Mouse (Mus musculus): ENCODE data around the gene Eomes. TPM values are rescaled to one million over a fixed set of nuclear protein-coding genes. Genes with fewer than 3 reads are reported as not detected.
A peak's percentile ranks its signal among the peaks of the same experiment; 100 is the strongest.

The Eomes gene
- polyA plus RNA-seq, 1 experiment from 2014 or later = not detected

GRCm38 (mm10) chr9:118491195-118491594, 13.2 kb downstream of the Eomes start:
- DNase-seq (ENCODE audit: low spot score) = no peak
- Histone ChIP-seq H3K36me3 (ENCODE audit: control insufficient read depth, insufficient read depth, low read length) (no peaks in the 10 kb centered on the region), H3K27ac (ENCODE audit: low read depth, low read length) (no peak overlapping the region), H3K4me3 (ENCODE audit: low read depth, low read length) (no peak overlapping the region), H3K9ac (ENCODE audit: low read length) (no peak overlapping the region), H3K4me2 (ENCODE audit: low read depth) (no peak overlapping the region), H3K27me3 (ENCODE audit: control insufficient read depth, insufficient read depth, low read length) (peaks cover 35% of the 10 kb centered on the region), H3K4me1 (ENCODE audit: control insufficient read depth, insufficient read depth, low read length) (peaks cover 3% of the 10 kb centered on the region; the same call in 1 of the 2 replicates), H3K9me3 (ENCODE audit: control insufficient read depth, low read length) (no peaks in the 10 kb centered on the region)
- 88% methylated on average over 4 of the region's 4 CpGs for WGBS
- no peak for ATAC-seq (ENCODE audit: insufficient read depth, low FRiP score, low TSS enrichment)

GRCm38 (mm10) chr9:118492932-118493698, 15.1 kb downstream of the Eomes start:
- Histone ChIP-seq H3K9ac (ENCODE audit: low read length) (no peak overlapping the region), H3K36me3 (ENCODE audit: control insufficient read depth, insufficient read depth, low read length) (no peaks in the 10 kb centered on the region), H3K27me3 (ENCODE audit: control insufficient read depth, insufficient read depth, low read length) (peaks cover 15% of the 10 kb centered on the region), H3K4me3 (ENCODE audit: low read depth, low read length) (no peak overlapping the region), H3K27ac (ENCODE audit: low read depth, low read length) (no peak overlapping the region), H3K4me2 (ENCODE audit: low read depth) (no peak overlapping the region), H3K9me3 (ENCODE audit: control insufficient read depth, low read length) (no peaks in the 10 kb centered on the region), H3K4me1 (ENCODE audit: control insufficient read depth, insufficient read depth, low read length) (peaks cover 3% of the 10 kb centered on the region; the same call in 1 of the 2 replicates)
- WGBS = 89% methylated on average over 8 of the region's 8 CpGs
- DNase-seq (ENCODE audit: low spot score) (no peak), ATAC-seq (ENCODE audit: insufficient read depth, low FRiP score, low TSS enrichment) (no peak)

GRCm38 (mm10) chr9:118494106-118494505, 16.1 kb downstream of the Eomes start:
- Histone ChIP-seq H3K27me3 (ENCODE audit: control insufficient read depth, insufficient read depth, low read length) (peaks cover 7% of the 10 kb centered on the region), H3K4me1 (ENCODE audit: control insufficient read depth, insufficient read depth, low read length) (no peaks in the 10 kb centered on the region), H3K27ac (ENCODE audit: low read depth, low read length) (no peak overlapping the region), H3K9me3 (ENCODE audit: control insufficient read depth, low read length) (no peaks in the 10 kb centered on the region), H3K9ac (ENCODE audit: low read length) (no peak overlapping the region), H3K4me3 (ENCODE audit: low read depth, low read length) (no peak overlapping the region), H3K36me3 (ENCODE audit: control insufficient read depth, insufficient read depth, low read length) (no peaks in the 10 kb centered on the region), H3K4me2 (ENCODE audit: low read depth) (no peak overlapping the region)
- 91% methylated on average over 5 of the region's 5 CpGs for WGBS
- ATAC-seq (ENCODE audit: insufficient read depth, low FRiP score, low TSS enrichment) (no peak), DNase-seq (ENCODE audit: low spot score) (no peak)

- H3K4me1 ChIP-seq (ENCODE audit: control insufficient read depth, insufficient read depth, low read length) = no peaks in the 10 kb centered on the region
- 94% methylated on average over 3 of the region's 3 CpGs for whole genome bisulfite sequencing
These were observed 17.9 kb downstream of the Eomes start for GRCm38 (mm10) chr9:118495933-118496332.

GRCm38 (mm10) chr9:118496952-118497351, 18.9 kb downstream of the Eomes start:
- DNase-seq (ENCODE audit: low spot score) (no peak), ATAC-seq (ENCODE audit: insufficient read depth, low FRiP score, low TSS enrichment) (no peak)
- H3K27ac ChIP-seq (ENCODE audit: low read depth, low read length) = no peak overlapping the region
- no peaks in the 10 kb centered on the region for H3K4me1 ChIP-seq (ENCODE audit: control insufficient read depth, insufficient read depth, low read length)
- H3K4me3 ChIP-seq (ENCODE audit: low read depth, low read length) = no peak overlapping the region
- H3K27me3 ChIP-seq (ENCODE audit: control insufficient read depth, insufficient read depth, low read length) = no peaks in the 10 kb centered on the region
- H3K9me3 ChIP-seq (ENCODE audit: control insufficient read depth, low read length) = no peaks in the 10 kb centered on the region
- no peaks in the 10 kb centered on the region for H3K36me3 ChIP-seq (ENCODE audit: control insufficient read depth, insufficient read depth, low read length)
- no peak overlapping the region for H3K4me2 ChIP-seq (ENCODE audit: low read depth)
- H3K9ac ChIP-seq (ENCODE audit: low read length) = no peak overlapping the region
- WGBS = 89% methylated on average over 3 of the region's 3 CpGs

More at GRCm38 (mm10) chr9:118495933-118496332, 17.9 kb downstream of the Eomes start:
- ATAC-seq (ENCODE audit: insufficient read depth, low FRiP score, low TSS enrichment) = no peak
- no peaks in the 10 kb centered on the region; the same call in 1 of the 2 replicates for H3K27me3 ChIP-seq (ENCODE audit: control insufficient read depth, insufficient read depth, low read length)
- no peak overlapping the region for H3K9ac ChIP-seq (ENCODE audit: low read length)
- H3K4me3 ChIP-seq (ENCODE audit: low read depth, low read length) = no peak overlapping the region
- H3K4me2 ChIP-seq (ENCODE audit: low read depth) = no peak overlapping the region
- no peaks in the 10 kb centered on the region for H3K36me3 ChIP-seq (ENCODE audit: control insufficient read depth, insufficient read depth, low read length)
- H3K27ac ChIP-seq (ENCODE audit: low read depth, low read length) = no peak overlapping the region
- no peaks in the 10 kb centered on the region for H3K9me3 ChIP-seq (ENCODE audit: control insufficient read depth, low read length)
- no peak for DNase-seq (ENCODE audit: low spot score)

- Histone ChIP-seq H3K9ac (ENCODE audit: low read length) (no peak overlapping the region), H3K4me3 (ENCODE audit: low read depth, low read length) (no peak overlapping the region), H3K4me2 (ENCODE audit: low read depth) (no peak overlapping the region), H3K4me1 (ENCODE audit: control insufficient read depth, insufficient read depth, low read length) (no peaks in the 10 kb centered on the region), H3K27ac (ENCODE audit: low read depth, low read length) (no peak overlapping the region), H3K9me3 (ENCODE audit: control insufficient read depth, low read length) (no peaks in the 10 kb centered on the region), H3K27me3 (ENCODE audit: control insufficient read depth, insufficient read depth, low read length) (no peaks in the 10 kb centered on the region), H3K36me3 (ENCODE audit: control insufficient read depth, insufficient read depth, low read length) (no peaks in the 10 kb centered on the region)
- DNase-seq (ENCODE audit: low spot score) = no peak
- 70% methylated on average over 7 of the region's 7 CpGs for WGBS
- no peak for ATAC-seq (ENCODE audit: insufficient read depth, low FRiP score, low TSS enrichment)
These were observed 20.0 kb downstream of the Eomes start for GRCm38 (mm10) chr9:118498061-118498460.

- no peak overlapping the region for H3K4me2 ChIP-seq (ENCODE audit: low read depth)
- WGBS = 80% methylated on average over 6 of the region's 6 CpGs
- no peaks in the 10 kb centered on the region for H3K4me1 ChIP-seq (ENCODE audit: control insufficient read depth, insufficient read depth, low read length)
- no peaks in the 10 kb centered on the region for H3K9me3 ChIP-seq (ENCODE audit: control insufficient read depth, low read length)
- H3K4me3 ChIP-seq (ENCODE audit: low read depth, low read length) = no peak overlapping the region
- H3K27ac ChIP-seq (ENCODE audit: low read depth, low read length) = no peak overlapping the region
- no peak overlapping the region for H3K9ac ChIP-seq (ENCODE audit: low read length)
- DNase-seq (ENCODE audit: low spot score) (no peak), ATAC-seq (ENCODE audit: insufficient read depth, low FRiP score, low TSS enrichment) (no peak)
- no peaks in the 10 kb centered on the region for H3K27me3 ChIP-seq (ENCODE audit: control insufficient read depth, insufficient read depth, low read length)
- no peaks in the 10 kb centered on the region for H3K36me3 ChIP-seq (ENCODE audit: control insufficient read depth, insufficient read depth, low read length)
These were observed 23.0 kb downstream of the Eomes start for GRCm38 (mm10) chr9:118500963-118501362.

- Histone ChIP-seq H3K4me3 (ENCODE audit: low read depth, low read length) (no peak overlapping the region), H3K4me2 (ENCODE audit: low read depth) (no peak overlapping the region), H3K27me3 (ENCODE audit: control insufficient read depth, insufficient read depth, low read length) (no peaks in the 10 kb centered on the region), H3K4me1 (ENCODE audit: control insufficient read depth, insufficient read depth, low read length) (peaks cover 7% of the 10 kb centered on the region; the same call in 1 of the 2 replicates), H3K9me3 (ENCODE audit: control insufficient read depth, low read length) (no peaks in the 10 kb centered on the region), H3K27ac (ENCODE audit: low read depth, low read length) (no peak overlapping the region), H3K9ac (ENCODE audit: low read length) (no peak overlapping the region), H3K36me3 (ENCODE audit: control insufficient read depth, insufficient read depth, low read length) (no peaks in the 10 kb centered on the region)
- ATAC-seq (ENCODE audit: insufficient read depth, low FRiP score, low TSS enrichment) (no peak), DNase-seq (ENCODE audit: low spot score) (no peak)
- 83% methylated on average over 3 of the region's 3 CpGs for WGBS
These were observed 26.6 kb downstream of the Eomes start for GRCm38 (mm10) chr9:118504656-118505055.

GRCm38 (mm10) chr9:118506020-118506403, 28.0 kb downstream of the Eomes start, which contains the start of gene Golga4:
Gene Golga4 (plus strand): TSS chr9:118506267.
- Histone ChIP-seq H3K9me3 (ENCODE audit: control insufficient read depth, low read length) (no peaks in the 10 kb centered on the region), H3K9ac (ENCODE audit: low read length) (peak within 1 kb of the TSS; percentile 96), H3K4me3 (ENCODE audit: low read depth, low read length) (peak within 1 kb of the TSS; percentile 95), H3K4me1 (ENCODE audit: control insufficient read depth, insufficient read depth, low read length) (peaks cover 7% of the 10 kb centered on the region; the same call in 1 of the 2 replicates), H3K27me3 (ENCODE audit: control insufficient read depth, insufficient read depth, low read length) (no peaks in the 10 kb centered on the region), H3K36me3 (ENCODE audit: control insufficient read depth, insufficient read depth, low read length) (no peaks in the 10 kb centered on the region), H3K4me2 (ENCODE audit: low read depth) (peak within 1 kb of the TSS; percentile 97), H3K27ac (ENCODE audit: low read depth, low read length) (peak within 1 kb of the TSS; percentile 53; the same call in 1 of the 2 replicates)
- peak; percentile 93 for DNase-seq (ENCODE audit: low spot score)
- under 1% methylated on average over 43 of the region's 43 CpGs for WGBS
- ATAC-seq (ENCODE audit: insufficient read depth, low FRiP score, low TSS enrichment) = peak; percentile 89

All from neural tube, embryonic 11.5 days (tissue).